Mouse (Mus musculus): Measurements from ENCODE around the gene Fam129c.

DNA sequence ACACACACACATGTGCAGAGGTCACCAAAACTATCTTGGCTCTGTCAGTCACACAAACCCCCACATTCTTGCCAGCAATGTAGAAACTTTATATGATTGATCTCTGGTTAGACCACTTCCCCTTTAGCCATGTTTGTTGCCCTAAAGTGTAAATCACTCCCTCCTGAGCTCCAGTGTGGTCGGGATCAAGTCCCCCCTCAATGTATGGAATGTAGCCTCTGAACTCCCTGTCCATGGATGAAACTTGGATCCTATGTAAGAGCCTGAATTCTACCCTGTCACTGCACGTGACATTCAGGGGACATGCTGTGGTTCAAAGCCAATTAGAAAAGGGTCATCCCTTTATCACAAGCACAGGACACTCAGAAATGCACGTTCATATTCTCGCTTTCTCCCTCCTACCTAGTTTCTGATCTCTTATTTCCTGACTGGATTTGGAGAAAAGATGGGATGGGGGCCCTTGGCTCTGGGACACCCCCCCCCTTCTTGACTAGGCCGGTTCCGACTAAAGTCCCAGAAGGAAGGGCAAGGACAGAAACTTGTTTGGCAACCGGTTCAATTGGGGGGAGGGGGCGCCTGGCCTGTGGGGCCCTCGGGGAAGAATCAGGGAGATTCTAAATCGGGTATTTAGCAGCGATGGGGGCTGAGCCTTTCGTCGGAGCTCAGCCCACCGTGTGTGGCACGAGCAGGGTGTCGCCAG, 31.1 kb downstream of the Fam129c start:
- TF ChIP-seq EP300 (IDR thresholded peaks at IDR 0.05) (0 out of 2 replicates have a peak, but pooled peaks have one; percentile 1), CTCF (IDR thresholded peaks at IDR 0.05) (no peak)

All from lung, postnatal 0 days (tissue).